Mouse (Mus musculus): ENCODE measurements around the gene Pkp4.

Gene Pkp4

DNA sequence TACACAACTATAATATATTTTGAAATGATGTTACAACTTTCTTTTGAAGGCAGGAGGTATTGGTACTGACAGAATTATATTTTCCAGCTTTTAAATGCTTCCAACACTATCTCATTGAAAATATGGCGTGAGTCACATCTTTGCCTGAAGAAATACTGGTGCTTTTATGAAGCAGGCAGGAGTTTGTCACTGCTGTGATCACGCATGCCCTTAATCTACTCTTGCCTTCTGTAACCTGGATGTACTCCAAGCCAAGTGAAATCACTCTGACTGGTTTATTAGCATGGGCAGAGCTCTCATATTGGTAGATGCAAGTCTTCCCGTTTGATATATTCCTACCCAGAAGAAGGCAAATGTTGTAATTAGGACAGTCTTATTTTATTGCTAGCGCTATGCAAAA, 65.7 kb downstream of the Pkp4 start:
- DNase-seq, result no peak

DNA sequence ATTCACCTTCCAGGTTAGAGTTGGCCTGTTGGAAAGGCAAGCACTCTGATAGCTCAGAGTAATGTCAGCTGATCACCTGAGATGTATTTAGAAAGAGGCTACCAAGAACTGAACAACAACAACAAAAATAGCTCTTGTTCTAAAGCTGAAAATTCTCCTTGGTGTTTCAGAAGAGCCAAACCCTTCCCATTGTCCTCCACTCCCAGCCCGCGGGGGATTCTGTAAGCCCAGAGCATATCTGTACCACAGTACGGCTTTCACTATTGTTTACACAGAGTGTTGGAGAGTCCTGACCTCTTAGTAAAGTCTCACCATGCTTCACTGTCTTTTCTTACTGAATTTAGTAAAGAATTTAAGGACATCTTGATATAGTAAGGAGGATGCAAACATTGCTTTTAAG, 66.4 kb downstream of the Pkp4 start:
- no peak for DNase-seq

DNA sequence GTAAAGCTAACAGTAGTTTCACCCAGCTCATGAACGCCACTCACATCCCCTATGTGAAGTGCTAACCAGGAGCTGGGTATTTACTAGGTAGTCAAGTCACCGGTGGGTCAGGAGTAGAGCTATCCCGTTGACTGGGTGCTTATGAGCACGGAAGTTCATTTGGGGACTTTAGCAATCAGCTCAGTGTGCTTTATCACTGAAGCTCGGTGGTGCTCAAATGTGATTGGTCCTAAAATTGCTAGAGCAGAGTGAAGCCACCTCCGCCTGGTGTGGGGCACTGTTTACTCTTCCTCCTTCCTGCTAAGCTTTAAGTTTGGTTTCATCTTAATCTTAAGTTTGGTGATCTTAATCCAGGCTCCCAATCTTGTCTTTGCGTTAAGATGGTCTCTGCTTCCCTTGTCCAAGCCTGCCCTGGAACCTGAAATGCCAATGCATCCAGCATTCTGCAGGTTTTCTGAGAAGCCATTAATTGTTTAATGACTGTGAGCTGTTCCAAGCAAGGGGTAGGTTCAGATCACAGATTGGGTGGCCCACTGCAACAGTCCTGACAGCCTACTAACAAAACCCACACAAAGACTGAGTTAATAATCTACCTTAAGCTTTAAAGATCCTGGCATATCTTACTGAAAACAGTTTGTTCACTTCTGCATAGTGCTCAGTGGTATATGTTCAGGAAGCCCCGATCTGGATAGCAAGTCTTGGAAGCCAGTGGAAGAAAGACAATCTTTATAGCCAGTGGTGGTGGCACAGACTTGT, 67.0 kb downstream of the Pkp4 start:
- peak in 1 of 2 experiments; percentile 24 for DNase-seq

DNA sequence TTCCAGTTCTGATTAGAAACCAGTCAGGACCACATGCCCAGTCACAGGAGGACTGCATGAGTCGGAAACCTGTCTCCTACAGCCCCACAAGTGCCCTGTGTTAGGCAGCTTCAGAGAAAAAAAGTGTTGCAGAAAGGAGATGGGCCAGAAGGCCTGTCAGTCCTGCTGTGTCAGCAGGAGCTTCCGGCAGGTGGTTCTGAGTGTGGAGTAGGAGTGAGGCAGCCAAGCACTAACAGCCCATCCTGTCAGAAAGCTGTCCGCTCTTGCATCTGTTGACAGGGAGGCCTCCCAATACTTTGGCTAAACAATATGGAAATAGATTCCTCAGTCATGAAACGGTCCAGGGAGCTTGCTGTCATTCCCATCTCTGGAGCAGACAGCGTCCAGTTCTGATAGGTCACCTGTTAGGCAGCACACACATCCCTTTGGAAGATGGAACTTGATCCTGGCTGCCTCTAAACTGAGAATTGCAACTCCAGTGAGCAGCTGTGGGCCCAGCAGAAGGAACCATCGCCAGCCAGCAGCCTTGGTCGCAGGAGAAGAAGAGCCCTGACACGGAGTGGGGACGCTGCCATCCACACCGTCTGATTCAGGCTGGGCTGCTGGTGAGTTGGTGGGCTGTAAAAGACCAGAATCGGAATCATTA, 68.7 kb downstream of the Pkp4 start:
- DNase-seq, result no peak

DNA sequence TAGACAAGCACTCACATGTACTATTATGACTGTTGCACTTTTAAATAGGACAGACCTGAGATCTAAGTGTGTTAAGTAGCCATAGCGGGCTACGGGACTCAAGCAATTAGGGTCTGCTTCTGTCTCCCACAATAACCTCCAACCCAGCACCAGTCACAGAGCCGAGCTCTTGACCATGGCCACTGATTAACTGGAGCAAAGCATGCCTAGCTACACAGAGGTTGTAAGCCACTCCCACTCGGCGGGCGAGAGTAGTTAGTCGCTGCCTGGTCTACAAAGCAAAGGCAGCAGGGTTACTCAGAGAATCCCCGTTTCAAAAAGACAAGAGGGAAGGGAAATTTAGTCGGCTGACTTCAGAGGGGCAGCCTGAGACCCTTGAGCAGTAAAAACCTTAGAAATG, 70.0 kb downstream of the Pkp4 start:
- peak; percentile 57 to 67 for DNase-seq

DNA sequence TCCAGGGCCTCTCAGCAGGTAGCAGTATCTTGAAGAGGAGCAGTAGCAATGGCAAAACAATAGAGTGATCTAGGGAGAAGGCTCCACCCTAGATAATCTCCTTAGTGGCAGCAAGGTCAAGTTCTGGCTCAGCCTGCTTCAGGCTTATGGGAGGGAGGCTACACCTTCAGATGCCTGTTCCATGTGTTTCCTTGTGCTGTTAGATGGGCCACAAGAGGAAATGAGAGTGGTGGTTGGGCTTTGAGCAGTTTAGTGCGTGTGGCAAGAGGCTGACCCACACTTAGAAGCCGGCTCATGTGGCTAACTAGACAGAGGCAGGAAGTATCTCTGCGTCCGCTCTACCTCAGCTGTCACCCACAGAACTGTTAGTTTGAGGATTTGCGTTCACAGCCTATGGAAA, 70.9 kb downstream of the Pkp4 start:
- DNase-seq, result no peak

DNA sequence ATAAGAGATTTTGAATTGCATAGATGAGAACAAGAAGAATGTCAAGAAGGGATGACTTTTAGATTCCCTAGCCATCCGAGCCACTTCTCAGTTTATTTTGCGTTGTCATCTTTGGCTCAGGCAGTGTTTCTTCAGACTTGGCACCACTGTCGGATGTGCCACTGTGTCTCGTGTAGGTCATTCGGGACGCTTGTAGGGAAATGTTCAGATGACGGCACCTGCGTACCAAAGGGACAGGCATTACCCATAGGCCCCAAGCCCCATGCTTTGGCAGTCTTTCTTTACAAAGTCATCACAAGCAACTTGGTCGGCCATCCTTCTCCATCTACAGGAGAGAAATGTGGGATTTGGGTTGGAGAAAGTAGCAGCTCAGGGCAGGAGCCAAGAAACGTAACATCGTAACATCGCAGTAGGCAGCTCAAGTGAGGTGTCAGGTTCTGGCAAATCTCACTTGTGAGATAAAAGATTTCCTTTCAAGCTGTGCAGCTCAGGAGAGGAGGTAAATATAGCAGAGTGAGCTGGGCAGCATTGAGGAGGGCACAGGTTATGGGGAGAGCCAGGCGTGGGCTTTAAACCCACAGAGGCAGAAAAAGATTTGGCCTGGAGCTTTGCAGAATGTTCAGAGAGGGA, 72.8 kb downstream of the Pkp4 start:
- no peak for DNase-seq

DNA sequence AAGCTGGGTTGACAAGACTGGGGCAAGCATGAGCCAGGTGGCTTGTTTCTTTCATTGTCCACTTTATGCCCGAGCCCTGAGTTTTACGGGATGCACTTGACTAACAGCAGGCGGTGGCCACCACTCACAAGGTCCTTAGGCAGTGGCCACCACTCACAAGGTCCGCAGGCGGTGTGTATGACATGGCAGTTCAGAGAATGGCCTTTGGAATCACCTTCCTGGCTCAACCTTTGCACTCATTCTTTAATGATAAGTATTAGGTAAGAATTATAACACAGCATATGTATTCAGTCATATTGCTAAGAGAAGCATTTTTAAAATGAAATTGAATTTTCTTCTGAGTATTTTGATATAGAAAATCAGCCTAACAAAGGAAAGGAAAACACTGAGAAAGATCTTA, 73.3 kb downstream of the Pkp4 start:
- no peak for DNase-seq

DNA sequence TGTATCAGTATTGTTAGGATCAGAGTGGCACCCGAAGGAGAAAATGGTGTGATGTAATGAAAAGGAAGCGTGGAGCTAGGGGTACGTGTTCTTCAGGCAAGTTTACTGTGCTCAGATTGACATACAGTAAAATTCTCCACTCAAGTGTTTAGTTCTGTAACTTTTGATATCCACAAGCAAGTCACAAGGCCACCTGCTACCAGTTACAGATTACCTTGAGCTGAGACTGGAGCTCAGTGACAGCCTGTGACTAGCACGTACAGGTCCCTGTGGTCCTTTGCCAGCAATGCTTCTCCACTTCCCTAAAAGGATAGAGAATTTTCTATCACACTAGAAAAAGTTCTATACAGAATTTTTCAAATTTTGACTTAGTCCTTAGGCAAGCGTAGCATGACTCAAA, 73.9 kb downstream of the Pkp4 start:
- DNase-seq, result no peak

DNA sequence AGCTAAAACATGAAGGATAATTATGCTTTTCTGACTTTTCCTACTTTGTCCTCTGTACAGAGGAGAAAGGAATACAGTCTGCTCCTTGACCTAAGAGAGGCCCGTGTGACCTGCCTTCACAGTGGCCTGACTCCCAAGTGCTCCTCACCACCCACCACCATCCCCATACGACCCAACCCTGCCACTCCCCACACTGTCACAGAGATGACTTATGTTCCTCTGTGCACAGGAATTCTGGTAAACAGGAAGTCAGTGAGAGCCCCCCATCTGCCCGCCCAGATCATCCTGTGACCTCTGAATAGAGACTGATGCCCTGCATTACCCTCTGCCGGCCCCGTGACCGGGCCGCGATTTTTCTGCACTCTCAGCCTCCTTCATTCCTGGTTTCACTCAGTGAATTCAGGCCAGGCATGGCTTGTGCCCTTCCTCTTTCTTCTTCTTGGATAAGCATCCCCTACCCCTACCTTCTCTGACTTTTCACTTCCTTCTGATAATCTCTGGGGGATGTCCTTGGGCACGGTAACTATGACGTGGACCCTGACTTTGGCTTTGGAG, 79.3 kb downstream of the Pkp4 start:
- no peak for DNase-seq

DNA sequence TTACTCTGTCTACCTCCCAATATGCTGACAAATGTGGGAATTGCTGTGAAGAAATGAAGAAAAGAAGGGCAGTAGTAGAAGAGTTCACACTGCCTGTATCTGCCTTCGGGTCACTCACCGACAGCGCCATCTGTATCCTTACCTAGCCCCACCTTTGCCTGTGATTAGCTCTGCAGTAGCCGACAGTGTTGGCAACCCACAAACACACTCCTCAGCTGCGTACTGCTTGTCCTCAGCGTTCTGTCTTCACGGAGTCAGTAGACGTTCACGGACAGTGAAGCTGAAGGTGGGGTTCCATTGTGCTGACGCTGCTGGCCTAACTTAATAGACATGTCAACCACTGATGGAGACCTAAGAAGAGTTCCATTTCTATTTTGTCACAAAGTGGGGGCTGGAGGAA, 81.5 kb downstream of the Pkp4 start:
- no peak for DNase-seq

DNA sequence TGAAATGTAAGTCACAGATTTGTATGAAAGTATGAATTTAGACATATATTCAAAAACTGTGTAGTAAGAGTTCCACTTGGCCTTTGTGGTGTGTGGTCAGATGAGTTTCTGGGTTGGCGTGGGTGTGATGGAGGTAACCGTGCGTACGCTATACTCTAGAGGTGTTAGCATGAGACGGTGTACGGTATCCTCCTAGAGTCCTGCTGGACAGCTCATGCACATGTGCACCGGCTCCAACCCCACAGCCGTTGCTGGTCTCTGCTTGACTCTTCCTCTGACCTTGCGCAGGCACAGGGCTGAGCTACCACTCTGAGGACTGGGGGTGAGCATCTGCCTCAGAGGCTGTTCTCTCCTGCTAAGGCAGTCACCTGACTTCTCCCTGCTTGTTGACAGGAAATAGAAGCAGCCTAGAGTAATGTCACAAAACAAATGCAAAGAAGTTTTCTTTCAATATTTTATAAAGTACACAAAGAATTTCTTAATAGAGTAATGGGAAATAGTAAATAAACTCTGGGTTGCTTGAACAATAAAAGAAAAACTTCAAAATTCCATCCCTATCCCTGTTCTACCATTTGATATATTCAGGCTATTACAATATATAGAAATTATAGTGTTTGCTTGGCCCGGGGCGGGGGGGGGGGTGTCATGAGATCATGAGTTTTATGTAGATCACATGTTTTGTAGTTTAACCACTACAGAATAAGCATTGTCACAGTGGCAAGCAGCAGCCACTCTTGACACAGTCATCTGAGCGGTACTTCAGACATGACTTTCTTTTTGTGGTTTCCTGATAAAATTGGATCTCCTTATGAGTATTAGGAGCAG, 83.8 kb downstream of the Pkp4 start:
- no peak for DNase-seq

DNA sequence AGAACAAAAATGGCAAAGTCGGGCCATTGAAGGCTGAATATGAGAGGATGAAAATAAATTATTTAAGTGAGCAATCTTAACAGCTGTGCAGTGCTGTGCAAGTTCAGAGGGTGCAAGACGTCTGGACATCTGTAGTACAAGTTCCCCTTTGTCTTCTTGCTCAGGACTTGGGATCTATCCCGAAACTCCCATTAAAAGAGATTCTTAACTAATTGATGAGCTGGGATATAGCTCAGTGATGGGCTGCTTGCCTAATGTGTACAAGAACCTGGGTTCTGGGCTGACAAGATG, 84.4 kb downstream of the Pkp4 start:
- DNase-seq, result no peak

DNA sequence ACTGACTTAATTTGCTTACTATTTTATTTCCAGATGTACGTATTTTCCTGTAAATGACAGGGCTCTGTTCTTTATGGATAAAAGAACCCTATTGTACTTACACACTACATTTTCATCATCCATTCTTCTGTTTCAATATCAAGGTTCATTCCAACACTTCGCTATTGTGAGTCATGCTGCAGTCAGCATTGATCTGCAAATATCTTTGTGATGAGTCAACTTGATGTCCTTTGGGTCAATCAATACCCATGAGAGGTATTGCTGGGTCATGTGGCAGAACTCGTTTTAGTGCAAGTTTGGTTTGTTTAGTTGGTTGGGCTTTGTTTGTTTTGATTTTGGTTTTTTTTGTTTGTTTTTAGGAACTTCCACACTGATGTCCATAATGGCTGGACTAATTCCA, 88.2 kb downstream of the Pkp4 start:
- DNase-seq, result no peak

DNA sequence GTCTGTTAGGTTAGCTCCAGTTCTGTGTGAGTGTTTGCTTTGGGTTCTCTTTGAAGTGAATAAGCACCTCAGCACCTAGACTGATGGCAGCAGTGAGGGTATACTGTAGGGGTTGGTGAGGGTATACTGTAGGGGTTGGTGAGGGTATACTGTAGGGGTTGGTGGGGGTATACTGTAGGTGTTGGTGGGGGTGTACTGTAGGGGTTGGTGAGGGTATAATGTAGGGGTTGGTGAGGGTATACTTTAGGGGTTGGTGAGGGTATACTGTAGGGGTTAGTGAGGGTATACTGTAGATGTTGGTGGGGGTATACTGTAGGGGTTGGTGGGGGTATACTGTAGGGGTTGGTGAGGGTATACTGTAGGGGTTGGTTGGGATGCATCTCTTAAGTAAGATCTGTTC, 92.2 kb downstream of the Pkp4 start:
- no peak for DNase-seq

DNA sequence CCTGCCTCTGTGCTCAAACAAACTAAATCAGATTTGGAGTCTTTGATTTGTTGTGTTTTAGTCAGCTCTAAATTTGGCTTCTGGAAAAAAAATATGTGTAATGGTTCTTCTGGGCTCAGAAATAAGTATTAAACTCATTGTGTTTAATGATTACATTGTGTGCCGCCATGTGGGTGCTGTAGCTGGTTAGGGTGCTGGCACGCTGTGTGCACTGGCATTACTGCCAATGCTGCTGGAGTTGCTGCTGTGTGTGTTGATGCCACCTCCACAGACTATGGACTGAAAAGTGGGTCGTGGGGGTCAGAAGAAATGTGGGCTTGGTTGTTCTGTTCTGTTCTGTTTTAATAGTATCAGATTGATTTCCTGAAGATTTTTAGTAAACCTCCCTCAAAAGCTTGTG, 92.8 kb downstream of the Pkp4 start:
- peak in 1 of 2 experiments; percentile 38 for DNase-seq

DNA sequence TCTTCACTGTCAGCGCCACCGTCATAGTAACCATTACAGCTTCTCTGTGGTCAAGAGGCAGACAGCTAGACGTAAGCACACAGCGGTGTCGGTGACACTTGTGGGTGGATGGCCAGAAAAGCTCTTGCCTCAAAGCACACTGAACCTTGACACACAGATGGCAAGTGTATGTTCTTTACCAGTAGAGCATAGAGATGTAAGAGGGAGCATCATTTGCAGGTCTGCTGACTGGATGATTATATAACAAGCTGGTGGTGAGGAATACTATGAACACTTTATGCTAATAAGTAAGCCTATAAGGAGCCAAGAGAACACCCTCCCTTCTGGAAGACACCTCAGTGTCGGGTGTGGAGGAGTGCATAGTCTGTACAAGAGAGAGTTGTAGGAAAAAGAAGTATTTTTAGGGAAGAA, 98.2 kb downstream of the Pkp4 start:
- no peak for DNase-seq

DNA sequence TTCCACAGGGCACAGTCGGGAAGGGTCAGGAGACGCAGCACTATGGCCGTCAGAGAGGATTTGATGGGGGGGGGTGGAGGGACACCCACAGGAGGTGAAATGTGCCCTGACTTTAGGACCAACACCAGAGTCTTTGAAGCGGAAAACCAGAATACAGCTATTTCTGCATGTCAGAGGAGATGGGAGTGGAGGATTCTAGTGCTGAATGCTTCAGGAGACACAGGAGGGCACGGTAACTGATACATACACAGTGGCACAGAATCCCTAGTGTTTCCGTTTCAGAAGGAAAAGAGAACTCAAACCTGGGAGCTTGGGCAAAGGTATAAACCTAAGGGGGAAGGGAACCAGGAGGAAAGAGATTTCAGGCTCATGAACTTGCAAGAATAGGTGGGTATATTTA, 98.7 kb downstream of the Pkp4 start:
- no peak for DNase-seq

DNA sequence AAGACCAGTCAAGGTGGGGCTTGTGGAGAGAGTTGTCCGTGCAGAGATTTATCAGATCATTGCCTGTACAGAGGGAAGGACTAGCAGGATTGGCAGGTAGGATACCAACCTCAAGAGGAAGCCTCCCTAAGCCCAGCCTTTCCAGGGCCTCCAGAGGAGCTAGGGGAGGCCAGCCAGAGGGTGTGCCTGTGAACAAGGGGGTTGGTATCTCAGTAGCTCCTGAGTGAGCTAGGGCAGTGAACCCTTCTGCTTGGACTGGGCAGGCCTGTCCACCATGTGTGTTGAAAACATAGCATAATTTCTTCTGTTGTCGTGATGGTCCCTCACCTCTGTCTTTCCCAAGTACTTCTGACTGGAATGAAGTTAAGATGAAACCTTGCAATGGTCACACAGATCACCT, 100.6 kb downstream of the Pkp4 start:
- no peak for DNase-seq

DNA sequence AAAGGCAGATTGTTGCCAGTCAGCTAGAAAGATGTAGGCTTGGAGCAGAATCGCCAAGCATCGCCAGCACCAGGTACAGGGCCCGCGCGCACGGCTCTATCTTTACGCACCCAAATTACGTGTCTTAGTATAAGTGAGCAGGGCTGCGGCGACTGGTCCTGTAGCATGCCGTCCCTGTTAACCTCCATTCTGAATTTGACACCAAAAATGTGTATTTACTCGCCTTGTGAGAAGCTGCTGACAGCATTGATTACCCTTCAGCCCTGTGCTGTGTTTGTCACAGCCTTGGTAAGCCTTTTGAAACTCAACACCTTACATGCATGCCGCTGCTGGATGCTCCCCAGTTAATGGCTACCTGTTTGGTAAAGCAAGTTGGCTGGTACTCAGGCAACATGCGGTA, 105.8 kb downstream of the Pkp4 start:
- no peak for DNase-seq

DNA sequence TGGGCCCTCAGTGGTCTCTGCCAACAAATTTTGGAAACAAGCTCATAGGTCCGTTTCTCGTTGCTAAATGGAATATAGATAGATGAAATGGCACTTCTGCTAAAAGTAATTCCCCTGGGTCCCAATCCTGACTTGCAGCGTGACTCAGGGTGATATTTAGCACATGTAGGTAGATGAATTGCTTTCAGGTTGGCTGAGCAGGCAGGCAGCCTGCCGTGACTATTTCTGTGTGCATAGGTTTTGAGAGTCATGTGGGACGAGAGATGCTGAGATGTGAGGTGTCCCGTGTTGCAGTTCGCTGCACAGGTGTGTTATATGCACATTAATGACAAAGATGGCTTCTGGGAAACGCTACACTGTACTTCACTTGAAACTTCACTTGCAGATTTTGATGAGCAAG, 111.2 kb downstream of the Pkp4 start:
- DNase-seq, result no peak

DNA sequence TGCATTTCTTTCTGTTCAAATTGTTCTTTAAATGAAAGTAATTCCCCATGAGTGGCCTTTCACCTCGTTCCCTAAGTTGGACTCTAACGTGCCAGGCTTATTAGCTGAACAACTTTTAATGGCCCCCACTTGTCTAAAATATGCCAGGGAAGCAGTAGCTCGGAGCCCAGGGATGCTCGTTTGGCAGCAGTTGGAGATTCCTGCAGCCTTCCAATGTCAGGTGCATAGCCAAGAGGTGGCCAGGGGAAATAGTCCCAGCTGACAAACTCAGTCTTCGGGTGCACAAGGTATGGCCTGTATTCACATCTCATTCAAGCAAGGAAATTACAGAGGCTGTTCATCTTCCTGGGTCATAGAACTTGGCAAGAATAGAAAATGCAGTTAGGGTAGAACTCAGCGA, 112.1 kb downstream of the Pkp4 start:
- no peak for DNase-seq

DNA sequence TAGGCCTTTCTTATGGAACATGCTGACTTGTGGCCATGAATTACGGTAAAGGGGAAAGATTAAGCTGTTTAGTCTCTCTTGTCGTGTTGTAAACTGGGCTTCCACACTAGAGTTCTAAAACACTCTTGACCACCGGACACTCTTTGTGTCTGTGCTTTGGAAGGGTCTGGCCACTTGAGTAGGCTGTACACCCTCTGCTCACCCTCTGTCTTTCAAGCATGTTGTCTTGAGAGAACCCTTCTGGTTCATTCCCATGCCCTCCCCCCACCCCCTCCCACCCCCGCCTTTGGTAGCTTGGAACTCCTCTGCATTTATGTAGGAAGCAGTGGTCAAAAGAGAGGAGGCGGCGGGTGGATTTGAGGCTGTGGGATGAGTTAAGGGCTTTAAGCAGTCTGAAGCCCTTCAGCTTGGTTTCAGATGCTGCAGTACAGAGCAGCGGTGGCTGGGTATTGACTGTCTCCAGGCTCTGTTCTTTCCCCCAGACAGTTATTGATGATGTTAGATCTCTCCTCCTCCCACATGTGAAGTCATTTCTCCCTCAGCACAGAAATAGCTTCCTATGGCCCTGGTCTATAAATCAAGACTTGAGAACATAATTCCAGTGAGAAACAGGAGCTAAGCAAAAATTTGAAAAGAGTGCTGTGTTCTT, 120.4 kb downstream of the Pkp4 start:
- no peak for DNase-seq
